In the genomic region with DNA sequence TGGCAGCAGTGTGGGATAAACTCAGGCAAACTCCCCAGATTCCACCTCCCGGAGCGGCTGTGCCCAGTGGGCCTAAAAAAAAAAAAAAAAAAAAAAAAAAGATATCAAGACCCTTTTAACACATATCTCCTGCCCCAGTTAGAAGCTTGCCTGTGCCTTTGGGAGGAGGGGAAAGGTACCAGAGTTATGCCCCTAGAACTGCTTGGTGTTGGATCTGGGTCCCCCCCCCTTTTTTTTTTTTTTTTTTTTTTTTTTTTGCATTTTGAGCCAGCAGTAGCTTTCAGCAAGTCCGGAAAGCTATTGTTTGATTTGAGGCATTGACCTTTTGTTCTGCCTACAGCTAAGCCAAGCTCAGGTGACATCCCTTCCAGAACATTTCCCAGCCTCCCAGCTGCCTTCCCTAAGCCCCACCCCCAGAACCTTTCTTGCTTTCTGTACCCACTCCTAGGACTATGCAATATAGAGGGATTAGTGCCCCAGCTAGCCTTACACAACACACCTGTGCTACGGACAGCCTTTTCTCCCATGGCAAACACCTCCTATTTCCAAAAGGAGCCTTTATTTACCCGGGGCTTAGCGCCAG, we compare ENCODE assay signal across 22 mouse cellular contexts.
A peak's percentile ranks its signal among the peaks of the same experiment; 100 is the strongest.
DNase-seq lines count a peak whose midpoint lies in the region; ATAC-seq and TF ChIP-seq lines count a peak whose summit lies in the region.
"Had no signal": no experiment of that assay in that cellular context is flagged by ENCODE, and none has a peak within 500 bp of the region (broad histone marks: within the 10 kb centered on the region; RNA-seq: fewer than 3 reads in every experiment).

No protein-coding gene starts in this region.

- H3K9ac ChIP-seq in liver, embryonic 16.5 days (ENCODE audit: low read depth, low read length), result no peak overlapping the region
- no peak overlapping the region for H3K9ac ChIP-seq in liver, embryonic 12.5 days
- H3K9ac ChIP-seq in ES-Bruce4 (ENCODE audit: low read depth, poor library complexity, severe bottlenecking) (no peak overlapping the region), ES-E14 (ENCODE audit: insufficient read depth, low read depth, low read length, poor library complexity, severe bottlenecking) (no peak overlapping the region)
- H3K9ac ChIP-seq: heart, embryonic 12.5 days; hindbrain, embryonic 12.5 days had no signal

- no peak for TF ChIP-seq CTCF in ES-Bruce4 (IDR thresholded peaks at IDR 0.05; ENCODE audit: low read depth, low read length)

- WGBS in liver, embryonic 16.5 days (ENCODE audit: insufficient replicate concordance), result 50% methylated on average over 6 of the region's 6 CpGs
- WGBS in liver, embryonic 12.5 days (ENCODE audit: insufficient replicate concordance), result 60% methylated on average over 6 of the region's 6 CpGs
- 61% methylated on average over 6 of the region's 6 CpGs for WGBS in embryonic facial prominence, embryonic 10.5 days

- TF ChIP-seq POLR2A in ES-Bruce4 (IDR thresholded peaks at IDR 0.05; ENCODE audit: insufficient read depth, low read length), result no peak

- no peaks in the 10 kb centered on the region for H3K9me3 ChIP-seq in liver, embryonic 16.5 days (replicated peaks; ENCODE audit: control insufficient read depth, low read length)
- H3K9me3 ChIP-seq in liver, embryonic 12.5 days (replicated peaks), result no peaks in the 10 kb centered on the region
- H3K9me3 ChIP-seq in ES-Bruce4 (replicated peaks; ENCODE audit: control insufficient read depth, insufficient read depth, low read length, poor library complexity, severe bottlenecking), result no peaks in the 10 kb centered on the region
- H3K9me3 ChIP-seq in ES-E14 (ENCODE audit: control insufficient read depth, insufficient read depth, low read depth, low read length), result no peaks in the 10 kb centered on the region
- no peaks in the 10 kb centered on the region for H3K9me3 ChIP-seq in embryonic facial prominence, embryonic 10.5 days
- H3K9me3 ChIP-seq: heart, embryonic 12.5 days; hindbrain, embryonic 12.5 days had no signal

- in situ Hi-C loops in ES-E14 (cut with MboI; ENCODE audit: low sequenced_read_pairs in 2 of 2, unreplicated experiment in 2 of 2), result no loop called here

- H3K4me1 ChIP-seq in liver, embryonic 16.5 days (ENCODE audit: control insufficient read depth, low read depth, low read length), result no peaks in the 10 kb centered on the region
- H3K4me1 ChIP-seq in liver, embryonic 12.5 days, result no peaks in the 10 kb centered on the region
- H3K4me1 ChIP-seq in ES-Bruce4 (ENCODE audit: control insufficient read depth, insufficient read depth, low read length), result peaks cover 9% of the 10 kb centered on the region
- H3K4me1 ChIP-seq in ES-E14 (ENCODE audit: control insufficient read depth in 2 of 2, insufficient read depth in 2 of 2, low read length in 2 of 2, poor library complexity in 1 of 2), result peaks cover 3 to 14% of the 10 kb centered on the region in 2 experiments; a peak in 2 of 4 replicates
- peaks cover 15% of the 10 kb centered on the region for H3K4me1 ChIP-seq in embryonic facial prominence, embryonic 10.5 days

- peak; percentile 13; the same call in 1 of the 2 replicates for ATAC-seq in liver, embryonic 16.5 days (ENCODE audit: low read depth)
- ATAC-seq in liver, embryonic 12.5 days, result no peak
- ATAC-seq: forebrain, embryonic 14.5 days; hindbrain, embryonic 16.5 days; inflammation-experienced regulatory T-cells, adult 6 months; intestine, postnatal 0 days; Patski had no signal

- DNase-seq in ES-E14 (ENCODE audit: low read depth, low spot score), result no peak
- no peak for DNase-seq in embryonic facial prominence, embryonic 10.5 days (ENCODE audit: low spot score)
- no peak for DNase-seq in left cerebral cortex, adult 11 months (ENCODE audit: low spot score)
- no peak for DNase-seq in left cerebral cortex, adult 9 months (ENCODE audit: low spot score in 2 of 2)
- DNase-seq in cerebellum, adult 18-20 months, result no peak
- DNase-seq: adrenal gland, adult 8-10 months; cerebellum, adult 11 months; cerebellum, adult 9-10 months; gastrocnemius, adult 2 months; gastrocnemius, postnatal 25 days; heart, postnatal 4 days had no signal

- H3K4me2 ChIP-seq in liver, embryonic 16.5 days (ENCODE audit: low read depth, low read length), result no peak overlapping the region
- no peak overlapping the region for H3K4me2 ChIP-seq in liver, embryonic 12.5 days
- H3K4me2 ChIP-seq: heart, embryonic 12.5 days; hindbrain, embryonic 12.5 days had no signal

- 0 out of 2 replicates have a peak, but pooled peaks have one; percentile 15 for TF ChIP-seq EP300 in ES-Bruce4 (IDR thresholded peaks at IDR 0.05; ENCODE audit: insufficient read depth, low read depth, low read length)

- H3K4me3 ChIP-seq in liver, embryonic 16.5 days (ENCODE audit: low read depth, low read length), result no peak overlapping the region
- H3K4me3 ChIP-seq in liver, embryonic 12.5 days, result no peak overlapping the region
- H3K4me3 ChIP-seq in ES-Bruce4 (ENCODE audit: low read depth, low read length) (no peak overlapping the region), ES-E14 (ENCODE audit: insufficient read depth in 1 of 2, low read depth in 1 of 2, low read length in 2 of 2, poor library complexity in 1 of 2, severe bottlenecking in 1 of 2) (no peak overlapping the region)
- no peak overlapping the region for H3K4me3 ChIP-seq in embryonic facial prominence, embryonic 10.5 days
- H3K4me3 ChIP-seq: gastrocnemius, adult 2 months; heart, embryonic 12.5 days; hindbrain, embryonic 12.5 days had no signal

- H3K36me3 ChIP-seq in liver, embryonic 16.5 days (ENCODE audit: control insufficient read depth, insufficient read depth), result no peaks in the 10 kb centered on the region
- H3K36me3 ChIP-seq in liver, embryonic 12.5 days, result no peaks in the 10 kb centered on the region
- no peaks in the 10 kb centered on the region for H3K36me3 ChIP-seq in ES-Bruce4 (ENCODE audit: control insufficient read depth, insufficient read depth, low read length, poor library complexity, severe bottlenecking)
- H3K36me3 ChIP-seq in ES-E14 (ENCODE audit: control insufficient read depth, insufficient read depth, low read length, poor library complexity, severe bottlenecking), result no peaks in the 10 kb centered on the region
- no peaks in the 10 kb centered on the region for H3K36me3 ChIP-seq in embryonic facial prominence, embryonic 10.5 days (replicated peaks)
- H3K36me3 ChIP-seq: heart, embryonic 12.5 days; hindbrain, embryonic 12.5 days had no signal

- H3K27ac ChIP-seq in liver, embryonic 16.5 days (ENCODE audit: low read length), result no peak overlapping the region
- no peak overlapping the region for H3K27ac ChIP-seq in liver, embryonic 12.5 days
- no peak overlapping the region for H3K27ac ChIP-seq in ES-Bruce4 (ENCODE audit: insufficient read depth, low read length)
- H3K27ac ChIP-seq in ES-E14 (ENCODE audit: insufficient read depth, low read depth, low read length, poor library complexity, severe bottlenecking), result no peak overlapping the region; the same call in 1 of the 2 replicates
- H3K27ac ChIP-seq in embryonic facial prominence, embryonic 10.5 days (replicated peaks), result peak overlapping the region; percentile 61
- H3K27ac ChIP-seq: gastrocnemius, adult 2 months; hindbrain, embryonic 12.5 days had no signal

- no peaks in the 10 kb centered on the region for H3K27me3 ChIP-seq in liver, embryonic 16.5 days (ENCODE audit: control insufficient read depth, insufficient read depth, low read depth, low read length)
- H3K27me3 ChIP-seq in liver, embryonic 12.5 days (replicated peaks), result peaks cover 46% of the 10 kb centered on the region
- H3K27me3 ChIP-seq in ES-Bruce4 (ENCODE audit: control insufficient read depth, insufficient read depth, low read length, poor library complexity, severe bottlenecking), result no peaks in the 10 kb centered on the region
- peaks cover 71% of the 10 kb centered on the region for H3K27me3 ChIP-seq in embryonic facial prominence, embryonic 10.5 days (replicated peaks; ENCODE audit: low read depth, poor library complexity, severe bottlenecking)
- H3K27me3 ChIP-seq: CH12.LX had no signal

TF ChIP-seq in ES-E14, 5 proteins besides CTCF, POLR2A, EP300 and RAD21:
- TF ChIP-seq ZNF384 (IDR thresholded peaks at IDR 0.05; ENCODE audit: low read depth, low read length) (peak; percentile 95), MAFK (IDR thresholded peaks at IDR 0.05; ENCODE audit: insufficient read depth, low read depth, low read length) (no peak), HCFC1 (IDR thresholded peaks at IDR 0.05; ENCODE audit: borderline replicate concordance, insufficient read depth, low read length) (no peak), CHD2 (IDR thresholded peaks at IDR 0.05; ENCODE audit: low read depth, low read length) (no peak), ZC3H11A (IDR thresholded peaks at IDR 0.05; ENCODE audit: borderline replicate concordance, low read depth, low read length) (no peak)
